Mouse (Mus musculus): ENCODE measurements around the gene Parl. TPM values are rescaled to one million over a fixed set of nuclear protein-coding genes. Genes with fewer than 3 reads are reported as not detected.

The Parl gene
- total RNA-seq, 2 experiments from 2014 or later = 59.8 to 61.3 TPM

GRCm38 (mm10) chr16:20237426-20237825 lies 64.8 kb downstream of the Parl start:
- no peak for DNase-seq

DNA sequence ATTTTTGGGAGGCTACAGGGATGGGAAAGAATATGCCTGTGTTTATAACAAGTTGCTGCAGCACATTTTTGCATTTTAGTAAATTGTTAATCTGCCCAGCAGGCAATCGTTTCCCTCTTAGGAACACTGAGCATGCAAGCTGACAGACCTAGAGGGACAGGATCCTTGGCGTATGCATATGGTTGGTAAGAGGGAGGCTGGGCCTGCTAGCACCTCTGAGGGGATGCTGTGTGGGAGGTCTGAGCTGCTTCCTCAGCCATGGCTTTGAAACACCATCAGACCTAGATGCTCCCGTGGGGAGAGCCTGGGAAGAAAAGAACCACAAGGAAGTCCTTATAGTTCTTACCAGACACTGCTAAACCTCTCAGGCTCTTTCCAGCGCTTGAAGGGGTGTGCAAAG lies 67.8 kb downstream of the Parl start:
- DNase-seq = no peak

Other genes starting within 250 kb of the Parl start
- 100 to 1,000 TPM; 132 to 195 TPM for gene Klhl24, start 204.8 kb downstream of the Parl start, total RNA-seq (2021)
- gene Yeats2, start 161.3 kb downstream of the Parl start, total RNA-seq (2021) = 1 to 10 TPM; 7.1 to 9.5 TPM
- gene Map6d1, start 61.0 kb downstream of the Parl start, total RNA-seq (2021) = under 1 TPM; 0.48 to 0.56 TPM
- gene Cyp2ab1, start 23.0 kb upstream of the Parl start, total RNA-seq (2021) = under 1 TPM in 1 of 2 experiments, not detected in 1; 0.64 TPM
- 10 to 100 TPM; 51.1 to 53.5 TPM for gene Abcc5, start 124.0 kb upstream of the Parl start, total RNA-seq (2021)
- gene Eif2b5, start 196.4 kb upstream of the Parl start, total RNA-seq (2021) = 10 to 100 TPM; 50.0 to 50.1 TPM
- gene Dvl3, start 214.6 kb upstream of the Parl start, total RNA-seq (2021) = 10 to 100 TPM; 26.4 to 29.1 TPM
- 100 to 1,000 TPM; 137 to 146 TPM for gene Ap2m1, start 233.1 kb upstream of the Parl start, total RNA-seq (2021)
- 10 to 100 TPM; 58.0 to 61.4 TPM for gene Abcf3, start 246.2 kb upstream of the Parl start, total RNA-seq (2021)

All from gastrocnemius, postnatal 25 days (tissue).